Mouse (Mus musculus): ENCODE measurements around the gene Fsd1l. TPM values are rescaled to one million over a fixed set of nuclear protein-coding genes. Genes with fewer than 3 reads are reported as not detected.
A peak's percentile ranks its signal among the peaks of the same experiment; 100 is the strongest.

Fsd1l gene
- polyA plus RNA-seq, 1 experiment: 7.5 TPM

DNA sequence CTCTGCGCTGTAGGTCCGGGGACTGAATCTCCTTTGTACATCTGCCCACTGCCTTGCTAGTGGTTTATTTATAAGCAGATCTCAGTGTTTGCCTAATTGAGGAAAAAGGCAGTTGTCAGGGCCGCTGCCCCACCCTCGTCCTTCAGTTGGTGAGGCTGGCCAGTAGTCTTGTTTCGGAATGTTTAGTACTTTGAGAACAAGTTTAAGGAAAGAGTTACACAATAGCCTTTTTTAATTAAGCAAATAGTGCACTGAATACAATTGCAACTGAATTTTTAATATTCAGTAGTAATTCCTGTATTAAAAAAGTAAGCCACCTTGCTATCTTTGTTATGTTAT, 709 bp downstream of the Fsd1l start:
- Histone ChIP-seq H3K27ac (ENCODE audit: insufficient read depth, low read length) (no peak overlapping the region), H3K4me1 (ENCODE audit: control insufficient read depth, insufficient read depth, low read length) (no peaks in the 10 kb centered on the region), H3K4me3 (ENCODE audit: low read depth, low read length) (peak overlapping the region; percentile 75), H3K27me3 (ENCODE audit: control insufficient read depth, insufficient read depth, low read length, poor library complexity, severe bottlenecking) (no peaks in the 10 kb centered on the region), H3K9ac (ENCODE audit: low read depth, poor library complexity, severe bottlenecking) (peak overlapping the region; percentile 91), H3K36me3 (ENCODE audit: control insufficient read depth, insufficient read depth, low read length, poor library complexity, severe bottlenecking) (no peaks in the 10 kb centered on the region), H3K9me3 (replicated peaks; ENCODE audit: control insufficient read depth, insufficient read depth, low read length, poor library complexity, severe bottlenecking) (no peaks in the 10 kb centered on the region)
- no peak for TF ChIP-seq EP300 (IDR thresholded peaks at IDR 0.05; ENCODE audit: insufficient read depth, low read depth, low read length)
- TF ChIP-seq POLR2A (IDR thresholded peaks at IDR 0.05; ENCODE audit: insufficient read depth, low read length): no peak
- no peak for TF ChIP-seq CTCF (IDR thresholded peaks at IDR 0.05; ENCODE audit: low read depth, low read length)

DNA sequence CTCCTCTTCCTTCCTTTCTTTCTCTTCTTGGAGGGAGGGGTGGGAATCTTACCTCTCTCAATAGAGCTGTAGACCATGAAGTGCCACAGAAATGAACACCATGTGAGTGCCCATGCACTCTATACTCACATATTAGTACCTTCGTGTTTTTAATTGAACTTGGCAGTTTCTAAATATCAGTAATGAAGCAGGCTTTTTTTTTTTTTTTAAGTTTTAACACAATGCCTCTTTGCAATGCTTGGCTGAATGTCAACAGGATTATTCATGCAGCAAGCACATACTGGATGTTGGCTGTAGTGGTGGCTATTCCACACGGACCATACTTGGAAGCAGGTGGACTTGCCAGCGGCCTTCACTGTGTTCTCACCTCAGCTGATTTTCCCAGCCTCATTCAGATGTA, 4.1 kb downstream of the Fsd1l start:
- no peaks in the 10 kb centered on the region for H3K9me3 ChIP-seq (replicated peaks; ENCODE audit: control insufficient read depth, insufficient read depth, low read length, poor library complexity, severe bottlenecking)
- TF ChIP-seq CTCF (IDR thresholded peaks at IDR 0.05; ENCODE audit: low read depth, low read length) (no peak), POLR2A (IDR thresholded peaks at IDR 0.05; ENCODE audit: insufficient read depth, low read length) (no peak), EP300 (IDR thresholded peaks at IDR 0.05; ENCODE audit: insufficient read depth, low read depth, low read length) (no peak)
- H3K27ac ChIP-seq (ENCODE audit: insufficient read depth, low read length): no peak overlapping the region
- no peak overlapping the region for H3K4me3 ChIP-seq (ENCODE audit: low read depth, low read length)
- H3K27me3 ChIP-seq (ENCODE audit: control insufficient read depth, insufficient read depth, low read length, poor library complexity, severe bottlenecking): no peaks in the 10 kb centered on the region
- no peak overlapping the region for H3K9ac ChIP-seq (ENCODE audit: low read depth, poor library complexity, severe bottlenecking)
- H3K36me3 ChIP-seq (ENCODE audit: control insufficient read depth, insufficient read depth, low read length, poor library complexity, severe bottlenecking): no peaks in the 10 kb centered on the region
- H3K4me1 ChIP-seq (ENCODE audit: control insufficient read depth, insufficient read depth, low read length): no peaks in the 10 kb centered on the region

- no peak overlapping the region for H3K27ac ChIP-seq (ENCODE audit: insufficient read depth, low read length)
- H3K9me3 ChIP-seq (replicated peaks; ENCODE audit: control insufficient read depth, insufficient read depth, low read length, poor library complexity, severe bottlenecking): no peaks in the 10 kb centered on the region
- no peak overlapping the region for H3K9ac ChIP-seq (ENCODE audit: low read depth, poor library complexity, severe bottlenecking)
- no peak overlapping the region for H3K4me3 ChIP-seq (ENCODE audit: low read depth, low read length)
- no peaks in the 10 kb centered on the region for H3K36me3 ChIP-seq (ENCODE audit: control insufficient read depth, insufficient read depth, low read length, poor library complexity, severe bottlenecking)
- no peak for TF ChIP-seq POLR2A (IDR thresholded peaks at IDR 0.05; ENCODE audit: insufficient read depth, low read length)
- TF ChIP-seq CTCF (IDR thresholded peaks at IDR 0.05; ENCODE audit: low read depth, low read length): no peak
- TF ChIP-seq EP300 (IDR thresholded peaks at IDR 0.05; ENCODE audit: insufficient read depth, low read depth, low read length): no peak
- H3K27me3 ChIP-seq (ENCODE audit: control insufficient read depth, insufficient read depth, low read length, poor library complexity, severe bottlenecking): no peaks in the 10 kb centered on the region
- H3K4me1 ChIP-seq (ENCODE audit: control insufficient read depth, insufficient read depth, low read length): no peaks in the 10 kb centered on the region
These were observed 6.1 kb downstream of the Fsd1l start for GRCm38 (mm10) chr4:53637269-53637909.

GRCm38 (mm10) chr4:53638549-53639123, 7.4 kb downstream of the Fsd1l start:
- no peaks in the 10 kb centered on the region for H3K27me3 ChIP-seq (ENCODE audit: control insufficient read depth, insufficient read depth, low read length, poor library complexity, severe bottlenecking)
- H3K9me3 ChIP-seq (replicated peaks; ENCODE audit: control insufficient read depth, insufficient read depth, low read length, poor library complexity, severe bottlenecking): no peaks in the 10 kb centered on the region
- H3K4me1 ChIP-seq (ENCODE audit: control insufficient read depth, insufficient read depth, low read length): no peaks in the 10 kb centered on the region
- H3K27ac ChIP-seq (ENCODE audit: insufficient read depth, low read length): no peak overlapping the region
- no peak overlapping the region for H3K9ac ChIP-seq (ENCODE audit: low read depth, poor library complexity, severe bottlenecking)
- no peak overlapping the region for H3K4me3 ChIP-seq (ENCODE audit: low read depth, low read length)
- no peaks in the 10 kb centered on the region for H3K36me3 ChIP-seq (ENCODE audit: control insufficient read depth, insufficient read depth, low read length, poor library complexity, severe bottlenecking)
- TF ChIP-seq EP300 (IDR thresholded peaks at IDR 0.05; ENCODE audit: insufficient read depth, low read depth, low read length): no peak
- no peak for TF ChIP-seq POLR2A (IDR thresholded peaks at IDR 0.05; ENCODE audit: insufficient read depth, low read length)
- no peak for TF ChIP-seq CTCF (IDR thresholded peaks at IDR 0.05; ENCODE audit: low read depth, low read length)

DNA sequence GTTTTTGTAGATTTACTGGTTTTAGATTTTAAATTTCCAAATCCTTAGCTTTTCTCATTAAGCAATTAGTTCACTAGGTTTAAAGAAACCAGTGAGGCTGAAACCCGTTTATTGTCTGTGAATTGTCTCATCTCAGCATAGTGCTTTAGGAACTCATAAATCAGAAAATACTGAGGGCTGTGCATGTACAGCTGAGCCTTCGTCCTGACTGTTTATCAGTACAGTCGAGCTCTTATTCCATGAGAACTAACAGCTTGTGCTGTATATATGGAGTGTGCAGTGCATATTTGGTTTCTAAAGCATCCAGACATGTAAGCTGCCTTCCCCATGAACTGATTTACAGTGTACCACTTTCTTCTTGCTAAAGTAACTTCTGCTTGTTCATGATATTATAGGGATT, 26.8 kb downstream of the Fsd1l start:
- no peaks in the 10 kb centered on the region for H3K27me3 ChIP-seq (ENCODE audit: control insufficient read depth, insufficient read depth, low read length, poor library complexity, severe bottlenecking)
- no peaks in the 10 kb centered on the region for H3K9me3 ChIP-seq (replicated peaks; ENCODE audit: control insufficient read depth, insufficient read depth, low read length, poor library complexity, severe bottlenecking)
- H3K9ac ChIP-seq (ENCODE audit: low read depth, poor library complexity, severe bottlenecking): no peak overlapping the region
- TF ChIP-seq CTCF (IDR thresholded peaks at IDR 0.05; ENCODE audit: low read depth, low read length): no peak
- TF ChIP-seq EP300 (IDR thresholded peaks at IDR 0.05; ENCODE audit: insufficient read depth, low read depth, low read length): no peak
- no peak for TF ChIP-seq POLR2A (IDR thresholded peaks at IDR 0.05; ENCODE audit: insufficient read depth, low read length)
- H3K36me3 ChIP-seq (ENCODE audit: control insufficient read depth, insufficient read depth, low read length, poor library complexity, severe bottlenecking): no peaks in the 10 kb centered on the region
- no peak overlapping the region for H3K27ac ChIP-seq (ENCODE audit: insufficient read depth, low read length)
- no peak overlapping the region for H3K4me3 ChIP-seq (ENCODE audit: low read depth, low read length)
- H3K4me1 ChIP-seq (ENCODE audit: control insufficient read depth, insufficient read depth, low read length): no peaks in the 10 kb centered on the region

GRCm38 (mm10) chr4:53660711-53661110, 29.4 kb downstream of the Fsd1l start:
- no peaks in the 10 kb centered on the region for H3K9me3 ChIP-seq (replicated peaks; ENCODE audit: control insufficient read depth, insufficient read depth, low read length, poor library complexity, severe bottlenecking)
- H3K4me1 ChIP-seq (ENCODE audit: control insufficient read depth, insufficient read depth, low read length): no peaks in the 10 kb centered on the region
- H3K4me3 ChIP-seq (ENCODE audit: low read depth, low read length): no peak overlapping the region
- H3K36me3 ChIP-seq (ENCODE audit: control insufficient read depth, insufficient read depth, low read length, poor library complexity, severe bottlenecking): no peaks in the 10 kb centered on the region
- TF ChIP-seq EP300 (IDR thresholded peaks at IDR 0.05; ENCODE audit: insufficient read depth, low read depth, low read length) (no peak), CTCF (IDR thresholded peaks at IDR 0.05; ENCODE audit: low read depth, low read length) (no peak), POLR2A (IDR thresholded peaks at IDR 0.05; ENCODE audit: insufficient read depth, low read length) (no peak)
- no peaks in the 10 kb centered on the region for H3K27me3 ChIP-seq (ENCODE audit: control insufficient read depth, insufficient read depth, low read length, poor library complexity, severe bottlenecking)
- no peak overlapping the region for H3K9ac ChIP-seq (ENCODE audit: low read depth, poor library complexity, severe bottlenecking)
- H3K27ac ChIP-seq (ENCODE audit: insufficient read depth, low read length): no peak overlapping the region
